Mouse (Mus musculus): ENCODE results near the gene Ppp1r2.
A peak's percentile ranks its signal among the peaks of the same experiment; 100 is the strongest.

Gene Ppp1r2

GRCm38 (mm10) chr16:31290281-31290680 is 15.2 kb upstream of the Ppp1r2 start:
- peak; percentile 52 for DNase-seq (ENCODE audit: low read depth, low spot score)

DNA sequence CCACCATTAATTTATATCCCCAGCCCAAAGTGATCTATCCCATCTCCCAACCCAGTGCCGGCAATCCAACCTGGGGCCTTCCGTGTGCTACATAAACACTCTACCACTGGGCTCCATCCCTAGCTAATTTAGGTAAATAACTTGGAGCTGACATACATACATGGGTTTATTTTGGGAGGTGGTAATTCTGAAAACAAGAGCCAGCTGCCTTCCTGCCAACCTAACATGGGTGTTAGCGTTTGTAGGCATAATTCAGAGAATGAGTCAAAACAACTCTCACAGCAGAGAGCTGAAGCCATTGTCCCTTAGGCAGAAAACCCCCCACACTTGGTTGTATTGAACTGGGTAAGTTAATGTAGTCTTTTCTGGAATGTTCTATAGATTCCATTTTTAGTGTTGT is 12.6 kb upstream of the Ppp1r2 start:
- no peak for DNase-seq (ENCODE audit: low read depth, low spot score)

DNA sequence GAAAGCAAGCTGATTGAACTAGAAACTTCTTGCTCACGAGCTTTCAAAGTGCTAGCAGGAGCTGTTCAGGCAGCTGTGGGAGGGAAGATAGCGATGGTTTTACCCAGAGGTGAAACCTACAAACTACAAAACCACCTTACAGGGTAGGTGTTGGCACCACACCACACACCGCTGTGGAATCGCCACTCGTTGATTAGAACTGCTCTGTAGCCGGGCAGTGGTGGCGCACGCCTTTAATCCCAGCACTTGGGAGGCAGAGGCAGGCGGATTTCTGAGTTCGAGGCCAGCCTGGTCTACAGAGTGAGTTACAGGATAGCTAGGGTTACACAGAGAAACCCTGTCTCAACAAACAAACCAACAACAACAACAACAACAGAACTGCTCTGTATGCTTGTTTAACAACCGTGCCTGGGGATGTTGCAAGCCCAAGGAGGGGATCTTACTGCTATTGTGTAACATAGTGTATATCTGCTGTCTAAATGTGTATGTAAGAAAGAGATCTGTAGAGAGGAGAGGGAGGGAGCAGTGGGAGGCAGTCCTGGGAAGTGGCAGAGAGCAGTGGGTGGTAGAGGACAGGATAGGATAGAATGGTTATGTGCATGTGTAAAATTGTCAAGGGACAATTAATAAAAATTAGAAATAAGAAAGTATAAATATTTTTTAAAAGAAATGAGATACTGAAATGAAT is 11.9 kb upstream of the Ppp1r2 start:
- DNase-seq (ENCODE audit: low read depth, low spot score) = no peak

DNA sequence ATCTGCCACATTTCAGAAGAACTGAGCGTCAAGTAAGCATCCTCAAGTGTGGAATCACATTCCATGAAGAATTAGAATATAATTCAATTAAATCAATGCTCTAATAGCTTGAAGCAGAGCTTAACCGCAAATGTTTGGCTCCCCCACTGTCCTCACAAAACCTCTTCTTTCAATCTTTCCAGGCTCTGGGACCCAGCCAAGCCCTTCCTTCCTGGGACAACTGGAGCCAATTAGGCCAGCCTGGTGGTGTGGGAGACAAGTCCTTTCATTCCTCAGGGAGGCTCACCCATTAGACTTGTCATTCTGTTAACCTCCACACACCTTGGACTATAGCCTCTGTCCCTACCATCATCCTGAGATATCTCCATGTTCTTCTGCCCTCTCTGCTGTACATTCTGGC is 6.9 kb upstream of the Ppp1r2 start:
- DNase-seq (ENCODE audit: low read depth, low spot score) = no peak

DNA sequence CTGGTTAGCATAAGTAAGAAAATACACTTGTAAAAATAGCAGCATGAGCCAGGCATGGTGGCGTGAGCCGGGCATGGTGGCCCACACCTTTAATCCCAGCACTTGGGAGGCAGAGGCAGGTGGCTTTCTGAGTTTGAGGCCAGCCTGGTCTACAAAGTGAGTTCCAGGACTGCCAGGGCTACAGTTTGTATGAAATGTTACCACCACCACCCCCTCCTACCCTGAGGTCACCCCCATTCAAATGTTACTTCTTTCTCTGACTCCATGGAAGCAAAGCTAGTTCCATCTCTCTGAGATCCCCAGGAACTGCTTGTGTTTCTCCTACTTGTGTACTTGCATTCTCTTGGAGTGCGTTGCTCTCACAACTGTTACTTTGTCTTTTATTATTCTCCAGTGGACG is 5.1 kb upstream of the Ppp1r2 start:
- DNase-seq (ENCODE audit: low read depth, low spot score) = no peak

- peak; percentile 35 for DNase-seq (ENCODE audit: low read depth, low spot score)
These were observed 3.5 kb upstream of the Ppp1r2 start for GRCm38 (mm10) chr16:31278581-31278980.

DNA sequence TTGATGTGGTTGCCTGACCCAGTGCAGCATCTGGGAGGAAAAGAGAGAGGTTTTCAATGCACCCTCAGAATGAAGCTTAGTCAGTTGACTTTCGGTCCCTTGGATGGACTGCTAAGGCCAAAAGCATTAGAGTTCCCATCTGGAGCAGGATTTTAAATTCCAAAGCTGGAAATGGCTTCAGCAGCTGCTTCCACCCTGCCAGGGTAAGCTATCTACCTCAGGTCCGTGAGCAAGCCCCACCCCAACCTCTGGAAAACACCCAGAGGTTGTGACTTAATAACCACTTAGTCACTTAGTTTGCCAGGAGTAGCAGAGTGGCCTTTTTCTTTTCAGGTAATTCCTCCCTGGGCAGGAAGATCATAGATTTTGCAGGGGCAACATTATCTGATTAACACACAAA is 3.0 kb upstream of the Ppp1r2 start:
- DNase-seq (ENCODE audit: low read depth, low spot score) = no peak

DNA sequence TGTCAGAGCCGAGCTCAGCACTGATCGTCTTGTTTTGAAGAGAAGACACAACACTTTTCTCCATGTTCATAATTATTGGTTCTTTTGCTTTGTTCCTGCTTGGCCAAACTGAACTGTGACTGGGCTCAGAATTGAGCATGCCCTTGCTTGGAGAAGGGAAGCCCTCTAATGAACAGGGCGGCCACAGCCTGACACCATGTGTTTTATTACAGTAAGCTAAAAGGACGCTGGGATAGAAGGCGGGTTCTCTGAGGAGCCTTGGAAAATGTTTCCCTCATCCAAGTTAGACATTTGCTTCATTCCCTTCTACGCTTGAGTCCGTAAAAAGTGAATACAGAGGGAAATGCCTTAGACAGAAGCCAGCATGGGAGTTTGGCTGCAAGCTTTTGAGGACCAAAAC is 1.9 kb upstream of the Ppp1r2 start:
- no peak for DNase-seq (ENCODE audit: low read depth, low spot score)

DNA sequence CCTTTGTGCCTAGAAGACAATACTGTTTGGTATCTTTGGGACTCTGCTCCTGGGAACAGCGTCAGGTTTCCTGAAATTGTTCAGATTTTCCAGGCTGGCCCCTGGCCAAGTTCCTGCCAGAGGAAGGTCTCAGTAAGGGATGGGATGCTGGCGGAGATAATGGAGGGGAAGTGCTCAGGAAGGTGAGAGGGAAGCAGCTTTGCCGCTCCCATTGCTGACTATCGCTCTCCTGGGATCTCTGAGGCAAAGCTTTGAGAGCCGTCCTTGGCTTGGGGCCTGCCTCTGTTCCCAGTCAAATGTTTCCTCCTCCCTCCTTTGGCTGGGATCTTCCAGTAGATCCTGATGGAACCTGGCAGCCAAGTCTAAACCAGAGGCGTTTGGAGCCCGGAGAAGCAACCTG is 1.5 kb upstream of the Ppp1r2 start:
- no peak for DNase-seq (ENCODE audit: low read depth, low spot score)

DNA sequence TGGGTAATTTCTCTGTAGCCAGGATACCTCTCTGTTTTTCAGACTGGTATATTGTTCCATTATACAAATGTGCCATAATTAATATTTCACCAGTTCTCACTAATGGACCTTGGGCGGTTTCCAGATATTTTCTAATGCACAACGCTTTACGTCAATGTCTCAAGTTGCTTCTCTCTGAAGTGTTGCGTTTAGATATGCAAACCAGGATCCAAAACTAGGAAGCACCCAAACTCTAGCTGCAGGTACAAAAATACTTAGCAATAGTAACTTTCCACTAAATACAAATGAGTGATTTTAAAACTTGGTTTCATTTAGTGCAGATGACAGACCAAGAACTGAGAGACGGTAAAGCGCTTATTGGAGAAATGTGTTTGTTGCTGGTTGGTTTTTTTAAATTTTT is 993 bp downstream of the Ppp1r2 start:
- DNase-seq (ENCODE audit: low read depth, low spot score) = peak; percentile 33

DNA sequence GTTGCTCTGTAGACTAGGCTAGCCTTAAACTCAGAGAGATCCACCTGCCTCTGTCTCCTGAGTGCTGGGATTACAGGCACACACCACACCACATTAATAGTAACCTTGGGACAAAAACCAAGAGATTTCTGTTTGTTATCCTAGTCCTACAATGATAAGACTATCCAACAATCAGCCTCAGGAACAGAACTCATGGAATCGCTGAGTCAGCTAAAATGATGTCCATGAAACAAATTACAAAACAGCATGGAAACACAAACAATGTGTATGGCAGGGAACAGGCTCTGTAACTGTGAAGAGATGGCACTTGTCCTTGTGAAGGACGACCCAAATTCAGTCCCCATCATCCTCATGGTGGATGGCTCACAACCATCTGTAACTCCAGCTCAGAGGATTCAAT is 8.4 kb downstream of the Ppp1r2 start:
- no peak for DNase-seq (ENCODE audit: low read depth, low spot score)

- no peak for DNase-seq (ENCODE audit: low read depth, low spot score)
These were observed 18.9 kb downstream of the Ppp1r2 start for GRCm38 (mm10) chr16:31256151-31256550.

- no peak for DNase-seq (ENCODE audit: low read depth, low spot score)
These were observed 19.4 kb downstream of the Ppp1r2 start for GRCm38 (mm10) chr16:31255685-31256084.

DNA sequence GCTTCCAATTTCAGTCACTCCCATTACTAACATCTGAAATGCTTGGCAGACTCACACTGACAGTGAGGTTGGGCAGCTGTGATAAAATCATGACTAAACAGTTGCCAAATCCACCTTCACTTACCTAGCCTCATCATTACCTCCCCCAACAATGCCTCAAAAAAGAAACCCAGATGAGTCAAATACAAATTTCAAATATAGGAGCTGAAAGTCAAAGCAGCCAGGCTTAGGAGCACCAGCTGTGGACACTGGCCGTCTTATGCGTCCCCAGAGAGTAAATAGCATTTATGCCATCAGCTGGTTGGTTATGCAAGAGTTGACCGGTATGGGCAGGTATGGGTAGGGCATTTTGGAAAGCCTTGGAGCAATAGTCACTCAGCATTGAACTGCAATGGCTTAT is 25.7 kb downstream of the Ppp1r2 start:
- no peak for DNase-seq (ENCODE audit: low read depth, low spot score)

GRCm38 (mm10) chr16:31248717-31249116 is 26.4 kb downstream of the Ppp1r2 start:
- DNase-seq (ENCODE audit: low read depth, low spot score) = no peak

- no peak for DNase-seq (ENCODE audit: low read depth, low spot score)
These were observed 27.6 kb downstream of the Ppp1r2 start for GRCm38 (mm10) chr16:31247442-31247841.

DNA sequence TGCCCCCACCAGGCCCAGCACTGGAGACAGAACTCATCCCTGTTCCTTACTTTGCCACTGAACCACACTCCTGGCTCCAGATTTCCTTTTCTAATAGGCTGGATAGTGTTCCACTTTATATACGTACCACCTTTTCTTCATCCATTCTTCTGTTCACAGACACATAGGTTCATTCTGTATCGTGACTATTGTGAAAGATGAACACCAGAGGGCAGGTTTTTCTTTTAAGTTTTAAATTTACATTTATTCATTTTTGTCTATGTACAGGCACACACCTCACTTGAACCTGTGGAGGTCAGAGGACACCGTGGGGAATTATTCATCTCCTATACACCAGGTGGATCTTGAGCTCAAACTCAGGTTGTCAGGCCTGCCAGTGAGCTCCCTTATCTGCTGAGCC is 31.0 kb downstream of the Ppp1r2 start:
- peak; percentile 20 for DNase-seq (ENCODE audit: low read depth, low spot score)

DNA sequence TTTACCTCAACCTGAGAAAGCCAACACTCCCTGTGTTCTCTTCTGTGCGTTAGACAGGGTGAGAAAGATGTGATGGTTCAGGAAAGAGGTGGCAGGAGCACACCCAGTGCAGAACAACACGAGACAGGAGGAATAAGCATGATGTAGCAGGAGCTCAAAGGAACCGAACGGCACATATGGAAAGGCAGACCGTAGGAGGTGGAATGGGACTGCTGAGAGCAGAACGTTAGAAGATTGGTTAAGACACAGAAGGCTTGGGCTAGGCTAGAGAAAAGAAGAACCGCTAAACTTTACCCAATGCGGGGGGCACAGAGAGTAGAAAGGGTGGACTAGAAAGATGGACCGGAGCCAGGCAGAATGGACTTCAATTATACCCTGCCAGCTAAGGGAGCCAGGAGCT is 33.6 kb downstream of the Ppp1r2 start:
- no peak for DNase-seq (ENCODE audit: low read depth, low spot score)

- no peak for DNase-seq (ENCODE audit: low read depth, low spot score)
These were observed 34.5 kb downstream of the Ppp1r2 start for GRCm38 (mm10) chr16:31240569-31240968.

DNA sequence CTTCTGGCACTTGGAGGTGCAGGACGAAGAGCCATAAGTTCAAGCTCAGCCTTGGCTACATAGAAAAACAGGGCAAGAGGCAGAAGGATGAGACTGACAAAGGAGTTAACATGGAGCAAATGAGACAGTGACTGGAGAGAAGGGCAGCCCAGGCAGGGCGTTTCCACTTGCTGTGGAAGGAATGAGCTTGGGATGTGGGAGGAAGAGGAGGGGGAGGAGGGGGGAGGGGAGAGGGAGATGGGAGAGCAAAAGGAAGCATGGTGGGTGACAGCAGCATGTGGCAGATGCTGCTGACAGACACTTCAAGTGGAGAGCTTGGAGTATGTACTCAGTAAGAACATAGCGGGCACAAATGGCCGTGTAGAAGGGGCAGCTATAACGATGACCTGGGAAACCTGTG is 36.8 kb downstream of the Ppp1r2 start:
- DNase-seq (ENCODE audit: low read depth, low spot score) = no peak

DNA sequence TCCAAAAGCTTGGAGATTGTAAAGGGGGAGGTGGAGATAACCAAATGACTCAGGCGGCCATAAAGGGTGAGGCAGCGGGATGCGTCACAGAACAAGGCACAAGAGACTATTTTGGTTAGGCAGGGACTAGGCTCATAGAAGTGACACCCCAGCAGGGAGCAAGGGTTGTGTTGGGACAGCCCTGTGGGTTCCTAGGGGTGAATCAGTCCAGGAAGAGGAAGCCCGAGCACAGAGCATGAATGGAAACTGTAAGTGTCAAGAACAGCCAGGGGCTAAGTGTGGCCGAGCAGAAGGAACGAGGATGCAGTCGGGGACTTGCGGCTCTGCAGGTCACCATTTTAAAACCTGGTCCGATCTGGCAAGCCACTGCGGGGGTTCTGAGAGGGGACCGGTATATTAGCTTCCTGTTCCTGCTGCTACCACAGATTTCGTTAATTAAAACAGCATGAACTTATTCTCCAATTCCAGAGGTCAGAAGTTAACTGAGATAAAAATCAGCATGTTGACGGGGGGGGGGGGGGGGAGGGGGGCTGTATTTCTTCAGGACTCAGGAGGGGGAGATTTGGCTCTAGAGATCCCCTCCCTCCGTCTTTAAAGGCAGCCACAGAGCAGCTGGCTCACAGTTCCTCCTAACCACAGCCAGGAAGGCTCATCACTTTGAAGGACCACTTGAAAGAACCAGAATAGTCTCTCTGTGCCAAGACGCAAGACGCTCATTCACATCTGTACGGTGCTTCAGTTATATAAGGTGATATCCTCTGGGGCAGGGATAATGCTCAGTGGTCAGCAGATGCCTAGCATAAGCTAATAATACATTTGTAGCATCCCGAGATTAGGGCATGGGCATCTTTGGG is 39.4 kb downstream of the Ppp1r2 start:
- DNase-seq (ENCODE audit: low read depth, low spot score) = peak; percentile 39

DNA sequence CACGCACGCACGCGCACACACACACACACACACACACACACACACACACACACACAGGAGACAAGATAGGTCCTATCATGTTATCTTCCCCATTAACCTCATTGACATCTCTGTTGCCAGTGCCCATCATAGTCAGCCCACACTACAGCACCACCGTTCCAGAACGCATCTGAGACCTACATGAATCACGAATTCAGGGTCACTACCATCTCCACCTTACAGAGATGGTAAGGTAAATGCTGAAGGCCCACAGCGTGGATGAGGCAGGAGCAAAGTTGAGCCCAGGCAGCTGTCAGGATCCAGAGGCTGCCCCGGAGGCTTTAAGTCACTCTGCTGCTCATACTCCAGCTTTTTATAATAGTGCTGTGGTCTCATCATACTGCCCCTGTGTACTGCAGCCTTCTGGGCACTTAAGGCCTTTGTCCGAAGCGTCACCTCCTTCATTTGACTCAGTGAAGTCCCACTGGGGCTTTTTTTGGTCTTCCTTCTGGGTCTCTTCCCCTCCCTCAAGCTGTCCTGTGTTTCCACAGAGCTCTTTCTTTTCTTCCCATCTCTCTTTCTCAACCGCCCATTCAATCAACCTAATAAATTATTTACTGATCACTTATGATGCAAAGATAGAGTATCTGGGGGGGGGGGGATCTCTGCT is 40.1 kb downstream of the Ppp1r2 start:
- DNase-seq (ENCODE audit: low read depth, low spot score) = no peak

- no peak for DNase-seq (ENCODE audit: low read depth, low spot score)
These were observed 40.7 kb downstream of the Ppp1r2 start for GRCm38 (mm10) chr16:31234356-31234755.
